8 mouse cellular contexts compared by ENCODE assay signal in the genomic region with DNA sequence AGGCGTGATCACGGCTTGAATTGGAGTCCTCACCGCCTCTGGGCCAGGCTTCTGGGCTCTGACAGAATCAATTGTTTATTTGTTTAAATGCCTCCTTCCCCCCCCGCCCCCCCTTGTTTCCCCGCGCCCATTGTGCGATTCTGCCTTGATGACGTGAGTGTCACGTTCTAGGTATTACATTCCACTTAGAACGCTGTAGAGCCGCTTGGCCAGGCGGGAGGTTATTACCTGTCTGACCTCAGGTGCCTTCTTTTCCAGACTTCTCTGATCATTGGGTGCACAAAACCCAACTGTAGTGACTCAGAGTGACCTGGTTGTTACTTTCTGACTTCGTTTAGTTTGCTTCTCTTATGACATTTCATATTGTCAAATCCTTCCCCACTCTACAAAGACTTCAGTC. TPM values are rescaled to one million over a fixed set of nuclear protein-coding genes. Genes with fewer than 3 reads are reported as not detected.
DNase-seq lines count a peak whose midpoint lies in the region; ATAC-seq and TF ChIP-seq lines count a peak whose summit lies in the region.

No protein-coding gene starts in this region.

- peak overlapping the region; percentile 83 for H3K9ac ChIP-seq in liver, embryonic 12.5 days
- H3K9ac ChIP-seq in neural tube, embryonic 13.5 days, result peak overlapping the region; percentile 87

- H3K4me2 ChIP-seq in liver, embryonic 12.5 days, result peak overlapping the region; percentile 85
- peak overlapping the region; percentile 65 for H3K4me2 ChIP-seq in neural tube, embryonic 13.5 days

- TF ChIP-seq CTCF in cerebellum, adult 2 months (IDR thresholded peaks at IDR 0.05; ENCODE audit: borderline replicate concordance, insufficient read depth, low read depth, low read length), result no peak
- TF ChIP-seq CTCF in E14TG2a.4 (conservative IDR thresholded peaks at IDR 0.05; ENCODE audit: low read length), result no peak

- no peak for TF ChIP-seq POLR2A in cerebellum, adult 2 months (IDR thresholded peaks at IDR 0.05; ENCODE audit: borderline replicate concordance, insufficient read depth, low read length)

- peak overlapping the region; percentile 80 for H3K4me3 ChIP-seq in cerebellum, adult 2 months (replicated peaks; ENCODE audit: insufficient read depth, low read depth, low read length)
- H3K4me3 ChIP-seq in E14TG2a.4 (replicated peaks; ENCODE audit: low read length), result peak overlapping the region; percentile 91
- H3K4me3 ChIP-seq in liver, embryonic 12.5 days, result peak overlapping the region; percentile 82
- peak overlapping the region; percentile 72 for H3K4me3 ChIP-seq in neural tube, embryonic 13.5 days

- peak in 1 of 2 experiments; percentile 53 for DNase-seq in cerebellum, adult 2 months
- no peak for DNase-seq in cerebellum, postnatal 14 days
- peak; percentile 10 for DNase-seq in forelimb bud, embryonic 11.5 days (ENCODE audit: low read depth, low spot score)
- DNase-seq in layer of hippocampus, postnatal 25 days (ENCODE audit: extremely low spot score in 1 of 2, low spot score in 1 of 2), result no peak
- DNase-seq in spleen, adult 12 weeks (ENCODE audit: low spot score), result no peak

- 1% methylated on average over 13 of the region's 13 CpGs for WGBS in cerebellum, adult 2 months
- 3% methylated on average over 12 of the region's 13 CpGs for WGBS in liver, embryonic 12.5 days (ENCODE audit: insufficient replicate concordance)
- whole genome bisulfite sequencing in neural tube, embryonic 13.5 days, result 4% methylated on average over 13 of the region's 13 CpGs

- peak overlapping the region; percentile 86 for H3K27ac ChIP-seq in cerebellum, adult 2 months (ENCODE audit: insufficient read depth, low read length)
- peak overlapping the region; percentile 72 for H3K27ac ChIP-seq in liver, embryonic 12.5 days
- H3K27ac ChIP-seq in neural tube, embryonic 13.5 days (replicated peaks), result peak overlapping the region; percentile 83

- H3K4me1 ChIP-seq in cerebellum, adult 2 months (ENCODE audit: control insufficient read depth, insufficient read depth, low read length), result peaks cover 7% of the 10 kb centered on the region
- peaks cover 48% of the 10 kb centered on the region for H3K4me1 ChIP-seq in E14TG2a.4 (replicated peaks; ENCODE audit: low read depth, low read length)
- peaks cover 13% of the 10 kb centered on the region for H3K4me1 ChIP-seq in liver, embryonic 12.5 days
- H3K4me1 ChIP-seq in neural tube, embryonic 13.5 days (replicated peaks), result peaks cover 19% of the 10 kb centered on the region

- H3K9me3 ChIP-seq in E14TG2a.4 (ENCODE audit: low read length), result peaks cover 8% of the 10 kb centered on the region; the same call in 1 of the 2 replicates
- H3K9me3 ChIP-seq in liver, embryonic 12.5 days (replicated peaks), result no peaks in the 10 kb centered on the region; the same call in 1 of the 2 replicates
- H3K9me3 ChIP-seq in neural tube, embryonic 13.5 days, result no peaks in the 10 kb centered on the region

- H3K27me3 ChIP-seq in cerebellum, adult 2 months (ENCODE audit: control insufficient read depth, insufficient read depth, low read length), result no peaks in the 10 kb centered on the region
- peaks cover 4% of the 10 kb centered on the region for H3K27me3 ChIP-seq in E14TG2a.4 (ENCODE audit: insufficient read depth, low read length)
- H3K27me3 ChIP-seq in liver, embryonic 12.5 days (replicated peaks), result no peaks in the 10 kb centered on the region
- H3K27me3 ChIP-seq in neural tube, embryonic 13.5 days, result no peaks in the 10 kb centered on the region

- peak; percentile 11 for ATAC-seq in liver, embryonic 12.5 days
- peak; percentile 49; the same call in 1 of the 2 replicates for ATAC-seq in neural tube, embryonic 13.5 days (ENCODE audit: low read depth)

- H3K36me3 ChIP-seq in E14TG2a.4 (ENCODE audit: insufficient read depth, low read length), result no peaks in the 10 kb centered on the region
- no peaks in the 10 kb centered on the region for H3K36me3 ChIP-seq in liver, embryonic 12.5 days
- 0 out of 2 replicates have a peak, but pooled peaks cover 2% of the 10 kb centered on the region for H3K36me3 ChIP-seq in neural tube, embryonic 13.5 days

RNA-seq across cellular contexts. Expression of gene Lmbrd1, which starts 0.6 kb away (rescaled TPM):
- 104 and 126 TPM in 2 replicates for polyA plus RNA-seq in cerebellum, adult 2 months (2012; rRNA removed)
- polyA plus RNA-seq in liver, embryonic 12.5 days (2016; fragmentation: Nextera tagmentation; extraction: Ambion mirVana), result 14.1 and 14.5 TPM in 2 replicates
- polyA plus RNA-seq in neural tube, embryonic 13.5 days (2015; fragmentation: Nextera tagmentation; extraction: Ambion mirVana), result 39.0 and 45.5 TPM in 2 replicates
- 100 to 1,000 TPM; 107 to 112 TPM for total RNA-seq in layer of hippocampus, postnatal 25 days (2021)
